Mouse (Mus musculus) ES-Bruce4 (cell line): ENCODE data around the gene Ltbp4.

Experiments used
- CTCF ChIP-seq: IDR thresholded peaks from one replicate; pipeline ENCODE4 v1.8.1; 2011; ENCODE audit warnings: low read depth, low read length
- EP300 ChIP-seq: IDR thresholded peaks from 2 replicates; pipeline ENCODE4 v1.6.1; 2011; ENCODE audit warnings: low read depth, low read length; ENCODE audit not compliant: insufficient read depth
- POLR2A ChIP-seq: IDR thresholded peaks from one replicate; pipeline ENCODE4 v1.8.1; 2011; ENCODE audit warnings: low read length; ENCODE audit not compliant: insufficient read depth

GRCm38 (mm10) chr7:27308821-27309549 lies 28.5 kb downstream of the Ltbp4 start:
- TF ChIP-seq CTCF (no peak), POLR2A (no peak), EP300 (peak; percentile 61; the same call in 1 of the 2 replicates)
